Mouse (Mus musculus): ENCODE measurements around the gene Ppfia1. TPM values are rescaled to one million over a fixed set of nuclear protein-coding genes. Genes with fewer than 3 reads are reported as not detected.

The Ppfia1 gene
- polyA plus RNA-seq, 1 experiment from 2014 or later = 32.1 TPM

DNA sequence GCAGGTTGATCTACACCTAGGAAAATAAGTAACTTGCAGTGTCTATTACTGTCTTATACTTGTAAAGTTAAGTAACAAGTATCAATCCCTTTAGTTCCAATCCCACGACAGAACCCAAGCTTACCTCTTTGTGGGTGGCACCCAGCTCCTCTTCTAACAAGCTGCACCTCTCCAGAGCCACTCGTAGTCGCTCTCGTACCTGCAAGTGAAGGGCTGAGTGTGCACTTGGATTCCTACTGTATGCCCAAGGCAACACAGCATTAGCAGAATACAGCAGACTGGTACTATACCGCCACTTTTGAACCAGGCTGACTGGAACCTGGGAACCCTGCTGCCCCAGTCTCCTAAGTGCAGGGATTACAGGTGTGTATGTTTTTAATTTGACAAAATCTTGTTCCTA is 33.7 kb downstream of the Ppfia1 start:
- ATAC-seq = no peak
- Histone ChIP-seq H3K27me3 (no peaks in the 10 kb centered on the region), H3K36me3 (peaks cover 49% of the 10 kb centered on the region), H3K4me2 (replicated peaks) (no peak overlapping the region), H3K9ac (replicated peaks) (no peak overlapping the region), H3K4me3 (replicated peaks) (no peak overlapping the region), H3K27ac (no peak overlapping the region), H3K9me3 (no peaks in the 10 kb centered on the region), H3K4me1 (replicated peaks) (no peaks in the 10 kb centered on the region)
- WGBS = 97% methylated on average over 5 of the region's 5 CpGs

DNA sequence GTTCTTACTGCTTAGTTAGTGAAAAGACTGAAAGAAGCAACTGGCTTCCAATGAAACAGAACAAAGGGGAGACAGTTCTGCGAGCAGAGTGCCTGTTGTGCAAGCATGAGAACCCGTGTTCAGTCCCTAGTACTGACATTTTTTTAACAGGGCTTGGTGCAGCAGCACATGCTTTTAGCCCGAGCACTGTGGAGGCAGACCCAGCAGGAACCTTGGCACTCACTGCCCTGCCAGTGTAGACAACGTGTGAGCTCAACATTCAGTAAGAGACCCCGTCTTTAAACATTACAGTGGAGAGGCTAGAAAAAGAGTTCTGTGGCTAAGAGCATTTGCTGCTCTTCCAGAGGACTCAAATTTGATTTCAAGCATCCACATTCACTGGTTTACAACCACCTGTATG is 36.8 kb downstream of the Ppfia1 start:
- Histone ChIP-seq H3K9ac (replicated peaks) (no peak overlapping the region), H3K4me1 (replicated peaks) (no peaks in the 10 kb centered on the region), H3K27ac (no peak overlapping the region), H3K27me3 (no peaks in the 10 kb centered on the region), H3K9me3 (no peaks in the 10 kb centered on the region), H3K4me3 (replicated peaks) (no peak overlapping the region), H3K4me2 (replicated peaks) (no peak overlapping the region), H3K36me3 (peaks cover 80% of the 10 kb centered on the region)
- 84% methylated on average over 5 of the region's 5 CpGs for WGBS
- no peak for ATAC-seq

DNA sequence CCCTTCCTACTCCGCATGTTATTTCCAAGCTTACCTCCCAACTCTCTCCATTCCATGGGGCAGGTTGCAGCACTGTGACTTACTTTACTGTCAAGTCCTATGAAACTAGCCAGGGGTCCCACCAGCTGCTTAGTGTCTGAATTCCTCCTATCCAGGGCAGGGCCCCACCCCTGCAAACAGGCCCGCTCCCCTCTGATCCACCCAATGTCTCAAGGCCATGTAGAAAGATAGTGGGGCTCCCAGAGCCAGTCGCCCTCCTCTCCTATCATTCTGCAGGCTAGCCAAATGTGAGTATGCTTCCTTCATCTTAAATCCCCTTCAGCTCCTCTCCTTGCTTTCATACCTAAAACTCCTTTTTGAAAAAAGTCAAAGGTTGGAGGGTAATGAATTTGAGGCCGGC is 44.4 kb downstream of the Ppfia1 start:
- no peaks in the 10 kb centered on the region for H3K4me1 ChIP-seq (replicated peaks)
- ATAC-seq = no peak
- WGBS = 94% methylated on average over 4 of the region's 4 CpGs
- no peak overlapping the region for H3K27ac ChIP-seq
- no peaks in the 10 kb centered on the region for H3K9me3 ChIP-seq
- H3K4me2 ChIP-seq (replicated peaks) = no peak overlapping the region
- H3K27me3 ChIP-seq = no peaks in the 10 kb centered on the region
- H3K9ac ChIP-seq (replicated peaks) = no peak overlapping the region
- peaks cover 96% of the 10 kb centered on the region for H3K36me3 ChIP-seq
- H3K4me3 ChIP-seq (replicated peaks) = no peak overlapping the region

DNA sequence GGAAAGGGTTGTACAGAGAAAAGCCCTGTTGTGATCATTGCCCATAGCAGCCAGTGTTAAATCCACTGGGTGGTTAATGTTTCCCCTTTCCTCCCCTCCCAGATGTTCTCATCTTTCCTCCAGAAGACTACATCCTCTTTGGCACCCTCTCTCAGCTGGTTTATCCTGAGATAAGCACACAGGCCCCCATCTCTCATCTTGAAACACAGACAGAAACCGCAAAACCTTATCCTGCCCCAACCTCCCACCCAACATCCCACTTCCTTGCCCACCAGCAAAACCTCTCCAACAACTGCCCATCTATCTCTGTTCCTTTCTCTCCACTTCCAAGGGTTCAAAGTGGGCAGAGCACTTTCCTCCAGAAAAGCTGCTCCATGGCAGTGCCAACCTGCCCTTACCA is 46.7 kb downstream of the Ppfia1 start:
- no peak overlapping the region for H3K4me3 ChIP-seq (replicated peaks)
- no peak overlapping the region for H3K4me2 ChIP-seq (replicated peaks)
- no peak for ATAC-seq
- H3K9ac ChIP-seq (replicated peaks) = no peak overlapping the region
- no peaks in the 10 kb centered on the region for H3K9me3 ChIP-seq
- no peaks in the 10 kb centered on the region for H3K27me3 ChIP-seq
- H3K27ac ChIP-seq = no peak overlapping the region
- no peaks in the 10 kb centered on the region for H3K4me1 ChIP-seq (replicated peaks)
- 97% methylated on average over 1 of the region's 1 CpGs for WGBS
- peaks cover 96% of the 10 kb centered on the region for H3K36me3 ChIP-seq

DNA sequence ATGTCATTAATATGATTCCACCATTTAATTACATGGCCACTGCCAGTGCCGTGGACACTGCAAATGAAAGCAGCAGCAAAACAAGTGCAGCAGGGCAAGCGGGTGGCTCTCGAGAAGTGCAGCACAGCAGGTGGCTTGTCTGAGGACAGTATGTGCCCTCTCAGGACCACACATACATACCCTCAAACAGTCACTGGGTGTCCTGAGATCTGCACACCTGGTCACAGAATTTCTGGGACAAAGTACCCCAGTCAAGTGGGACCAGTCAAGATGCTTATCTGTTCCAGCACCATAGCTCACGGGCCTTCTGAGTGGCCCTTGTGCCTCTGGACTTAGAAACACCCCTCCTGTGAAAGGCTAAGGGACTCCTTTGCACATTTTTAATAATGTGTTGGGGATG is 49.6 kb downstream of the Ppfia1 start:
- WGBS = 81% methylated on average over 4 of the region's 4 CpGs
- H3K4me3 ChIP-seq (replicated peaks) = no peak overlapping the region
- no peak overlapping the region for H3K4me2 ChIP-seq (replicated peaks)
- no peaks in the 10 kb centered on the region for H3K27me3 ChIP-seq
- H3K4me1 ChIP-seq (replicated peaks) = no peaks in the 10 kb centered on the region
- no peak overlapping the region for H3K9ac ChIP-seq (replicated peaks)
- no peaks in the 10 kb centered on the region for H3K9me3 ChIP-seq
- peaks cover 97% of the 10 kb centered on the region for H3K36me3 ChIP-seq
- ATAC-seq = no peak
- H3K27ac ChIP-seq = no peak overlapping the region

DNA sequence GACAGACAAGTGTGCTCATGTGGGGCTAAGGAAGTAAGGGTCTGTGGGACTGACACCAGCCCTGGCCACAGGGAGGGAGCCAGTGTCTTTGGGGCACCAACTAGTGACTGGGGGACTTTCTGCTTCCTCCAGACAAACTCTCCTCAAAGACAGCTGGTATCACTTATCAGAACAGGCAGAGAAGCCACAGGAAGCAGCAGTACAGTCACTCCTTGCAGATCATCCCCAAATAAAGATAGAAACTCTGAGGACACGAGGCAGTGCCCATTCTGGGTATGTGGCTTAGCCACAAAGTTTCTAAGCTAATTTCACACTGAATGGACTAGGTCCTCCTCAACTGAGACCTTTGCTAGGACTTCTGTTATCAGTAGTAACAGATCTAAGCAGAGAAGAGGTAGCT is 60.6 kb downstream of the Ppfia1 start:
- Histone ChIP-seq H3K4me1 (replicated peaks) (no peaks in the 10 kb centered on the region), H3K4me3 (replicated peaks) (no peak overlapping the region), H3K27me3 (no peaks in the 10 kb centered on the region), H3K9me3 (no peaks in the 10 kb centered on the region), H3K4me2 (replicated peaks) (no peak overlapping the region), H3K9ac (replicated peaks) (no peak overlapping the region), H3K36me3 (peaks cover 96% of the 10 kb centered on the region), H3K27ac (no peak overlapping the region)
- no peak for ATAC-seq
- 76% methylated on average over 1 of the region's 1 CpGs for WGBS

DNA sequence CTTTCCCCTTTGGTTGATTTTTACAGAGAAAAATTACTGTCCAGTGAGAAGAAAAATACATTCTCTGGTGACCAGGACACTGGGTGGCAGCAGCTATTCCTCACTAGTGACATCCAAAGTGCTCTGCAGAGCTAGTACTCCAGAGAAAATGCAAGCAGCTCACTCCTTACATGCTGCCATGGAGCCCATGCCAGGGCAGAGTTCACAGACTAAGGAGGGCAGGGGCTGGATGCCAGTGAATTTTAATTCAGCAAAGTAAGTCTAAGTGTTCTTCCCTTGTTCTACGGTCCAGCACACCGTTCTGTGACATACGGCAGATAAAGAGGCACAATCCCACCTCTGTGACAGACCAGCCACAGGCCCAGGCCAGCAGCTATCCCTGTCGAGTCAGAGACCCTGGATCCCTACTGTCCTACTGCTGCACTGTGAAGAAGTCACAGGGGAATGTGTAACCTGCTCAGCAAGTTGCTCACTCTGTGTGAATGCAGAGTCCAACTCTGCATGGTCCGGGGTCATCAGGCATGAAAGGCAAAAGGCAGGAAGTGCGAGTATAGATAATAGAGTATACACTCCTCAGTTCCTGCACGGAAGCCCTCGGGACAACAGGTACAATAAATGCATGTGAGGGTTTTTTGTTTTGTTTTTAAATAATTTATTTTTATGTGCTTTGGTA is 63.2 kb downstream of the Ppfia1 start:
- ATAC-seq = no peak

DNA sequence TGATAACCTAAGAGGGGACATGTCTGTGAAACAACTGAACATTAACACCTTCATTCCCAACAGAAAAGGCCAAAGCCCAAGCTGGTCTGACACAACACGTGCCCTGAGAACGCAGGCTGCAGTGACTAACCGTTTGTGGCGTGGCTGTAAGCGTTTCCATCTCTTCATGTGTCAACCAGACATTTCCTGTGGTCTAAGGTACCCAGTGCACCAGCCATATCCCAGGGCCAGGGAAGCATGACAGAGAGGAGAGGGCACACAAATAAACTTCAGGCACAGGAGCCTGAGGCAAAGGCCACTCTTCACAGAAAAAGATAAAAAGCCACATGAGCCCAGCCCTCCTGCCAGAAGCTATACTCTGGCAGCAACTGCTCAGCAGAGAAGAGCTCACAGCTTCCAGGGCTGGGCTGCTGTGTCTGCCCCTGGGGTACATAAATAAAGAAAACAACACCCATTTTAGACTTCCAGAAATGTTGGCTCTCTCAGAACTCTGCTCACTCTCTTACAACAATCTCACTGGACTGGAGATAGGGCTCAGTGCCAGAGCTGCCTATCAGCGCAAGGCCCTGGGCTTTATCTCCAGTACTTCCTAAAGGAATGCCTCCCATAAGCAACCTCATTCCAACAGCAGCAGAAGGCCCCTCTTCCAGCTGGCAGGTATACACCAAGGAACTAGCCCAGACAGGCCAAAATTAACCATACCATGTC is 64.3 kb downstream of the Ppfia1 start:
- Histone ChIP-seq H3K4me1 (replicated peaks) (no peaks in the 10 kb centered on the region), H3K9me3 (no peaks in the 10 kb centered on the region), H3K36me3 (peaks cover 95% of the 10 kb centered on the region), H3K4me3 (replicated peaks) (no peak overlapping the region), H3K4me2 (replicated peaks) (no peak overlapping the region), H3K27ac (no peak overlapping the region), H3K9ac (replicated peaks) (no peak overlapping the region), H3K27me3 (no peaks in the 10 kb centered on the region)
- no peak for ATAC-seq
- 94% methylated on average over 6 of the region's 6 CpGs for WGBS

More for the DNA sequence above, 63.2 kb downstream of the Ppfia1 start:
- 89% methylated on average over 8 of the region's 8 CpGs for WGBS
- Histone ChIP-seq H3K27ac (no peak overlapping the region), H3K9me3 (no peaks in the 10 kb centered on the region), H3K27me3 (no peaks in the 10 kb centered on the region), H3K4me1 (replicated peaks) (no peaks in the 10 kb centered on the region), H3K4me2 (replicated peaks) (no peak overlapping the region), H3K9ac (replicated peaks) (no peak overlapping the region), H3K4me3 (replicated peaks) (no peak overlapping the region), H3K36me3 (peaks cover 94% of the 10 kb centered on the region)

DNA sequence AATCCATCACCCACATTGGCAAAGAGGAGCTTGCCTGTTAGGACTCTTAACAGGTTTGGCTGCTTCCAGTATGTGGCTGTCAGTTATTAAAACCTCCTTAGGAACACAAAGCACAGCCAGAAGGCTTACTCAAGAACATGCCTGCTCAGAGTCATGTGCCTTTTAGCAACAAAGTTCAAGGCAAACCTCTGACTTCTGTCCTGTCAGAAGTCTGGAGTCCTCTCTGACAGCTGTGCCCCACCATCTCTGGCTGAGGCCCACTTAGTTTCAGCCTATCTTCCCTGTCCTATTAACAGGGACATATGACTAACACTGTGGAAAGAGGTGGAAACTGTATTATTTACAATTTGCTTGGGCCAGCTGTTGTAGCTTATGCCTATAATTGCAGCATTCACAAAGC is 73.2 kb downstream of the Ppfia1 start:
- H3K27ac ChIP-seq = no peak overlapping the region
- H3K4me1 ChIP-seq (replicated peaks) = no peaks in the 10 kb centered on the region
- H3K9me3 ChIP-seq = no peaks in the 10 kb centered on the region
- no peaks in the 10 kb centered on the region for H3K27me3 ChIP-seq
- H3K9ac ChIP-seq (replicated peaks) = no peak overlapping the region
- H3K36me3 ChIP-seq = peaks cover 93% of the 10 kb centered on the region
- no peak overlapping the region for H3K4me3 ChIP-seq (replicated peaks)
- H3K4me2 ChIP-seq (replicated peaks) = no peak overlapping the region
- no peak for ATAC-seq

DNA sequence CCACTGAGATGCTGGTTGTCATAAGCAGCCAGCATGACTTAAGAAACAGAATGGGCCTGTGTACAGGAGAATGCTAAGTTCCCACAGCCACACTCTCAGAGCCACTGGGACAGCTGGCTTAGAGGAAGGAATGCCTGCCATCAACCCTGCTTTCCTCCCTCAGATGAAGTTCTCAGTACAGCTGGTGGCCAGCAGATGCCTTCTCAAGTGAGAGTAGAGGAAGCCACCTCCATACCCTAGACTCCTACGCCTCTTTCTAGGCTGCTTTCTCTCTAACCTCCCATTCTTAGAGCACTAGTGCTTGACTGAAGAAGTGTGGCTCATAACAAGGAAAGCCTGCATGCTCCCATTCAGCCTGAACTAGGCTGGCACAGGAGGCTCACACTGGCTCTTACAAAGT is 74.0 kb downstream of the Ppfia1 start:
- no peak overlapping the region for H3K4me2 ChIP-seq (replicated peaks)
- H3K27me3 ChIP-seq = no peaks in the 10 kb centered on the region
- H3K36me3 ChIP-seq = peaks cover 85% of the 10 kb centered on the region
- H3K27ac ChIP-seq = no peak overlapping the region
- no peak overlapping the region for H3K9ac ChIP-seq (replicated peaks)
- H3K4me3 ChIP-seq (replicated peaks) = no peak overlapping the region
- no peaks in the 10 kb centered on the region for H3K9me3 ChIP-seq
- H3K4me1 ChIP-seq (replicated peaks) = no peaks in the 10 kb centered on the region
- no peak for ATAC-seq
- 100% methylated on average over 1 of the region's 1 CpGs for WGBS

DNA sequence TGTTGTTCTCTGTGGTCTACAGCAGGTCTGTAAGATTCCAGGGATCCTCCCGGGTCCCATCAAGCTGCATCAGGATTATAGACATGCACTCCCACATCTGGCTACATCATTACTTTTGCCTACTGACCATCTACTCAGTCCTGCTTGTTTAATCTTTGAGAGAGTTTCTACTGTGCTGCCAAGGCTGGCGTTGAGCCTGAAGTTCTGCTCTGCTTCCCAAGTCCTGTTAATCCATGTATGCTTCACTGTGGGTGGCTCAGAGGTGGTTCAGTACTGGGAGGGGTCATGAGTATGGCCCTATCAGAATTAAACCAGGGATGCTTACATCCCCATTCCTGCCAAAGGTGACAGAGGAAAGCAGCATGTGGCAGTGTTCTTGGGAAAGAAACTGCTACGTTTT is 77.8 kb downstream of the Ppfia1 start:
- Histone ChIP-seq H3K4me1 (replicated peaks) (0 out of 2 replicates have a peak, but pooled peaks cover 3% of the 10 kb centered on the region), H3K4me3 (replicated peaks) (no peak overlapping the region), H3K27ac (no peak overlapping the region), H3K36me3 (peaks cover 47% of the 10 kb centered on the region), H3K27me3 (no peaks in the 10 kb centered on the region), H3K9me3 (no peaks in the 10 kb centered on the region), H3K9ac (replicated peaks) (no peak overlapping the region), H3K4me2 (replicated peaks) (no peak overlapping the region)
- 87% methylated on average over 3 of the region's 3 CpGs for WGBS
- no peak for ATAC-seq

DNA sequence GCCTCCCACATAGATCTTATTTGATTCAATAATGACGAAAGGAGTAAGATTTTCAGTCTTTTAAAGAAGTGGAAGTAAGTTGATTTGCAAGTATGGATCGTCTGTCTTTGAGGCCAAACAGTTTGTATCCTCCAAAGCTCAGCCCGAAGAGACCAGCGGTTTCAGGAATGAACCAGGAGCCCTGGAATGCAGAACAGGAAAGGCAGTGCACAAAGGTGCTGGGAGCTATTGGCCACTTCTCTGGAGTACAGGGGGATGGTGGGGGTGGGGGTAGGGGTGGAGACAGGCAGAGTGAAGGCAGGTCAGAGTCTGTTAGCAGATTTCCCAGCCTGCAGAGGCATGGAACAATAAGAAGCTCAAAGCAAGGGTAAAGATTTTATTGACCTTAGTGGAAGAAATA is 80.0 kb downstream of the Ppfia1 start:
- H3K4me2 ChIP-seq (replicated peaks) = no peak overlapping the region
- WGBS = 76% methylated on average over 4 of the region's 4 CpGs

DNA sequence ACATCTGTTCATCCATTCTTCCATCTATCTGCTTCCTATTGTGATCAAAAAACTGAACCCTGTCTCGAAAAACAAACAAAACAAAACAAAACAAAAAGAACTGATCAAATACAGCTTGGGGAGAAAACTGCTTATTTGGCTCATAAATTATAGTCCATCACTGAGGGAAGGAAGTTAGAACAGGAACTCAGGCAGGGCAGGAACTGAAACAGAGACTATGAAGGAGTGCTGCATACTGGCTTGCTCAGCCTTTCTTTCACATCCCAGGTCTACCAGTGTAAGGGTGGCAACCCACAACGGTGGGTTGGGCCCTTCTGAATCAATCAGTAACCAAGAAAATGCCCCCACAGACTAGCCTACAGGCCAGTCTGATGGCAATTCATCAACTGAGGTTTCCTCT is 82.4 kb downstream of the Ppfia1 start:
- no peak for ATAC-seq
- peak overlapping the region; percentile 97 for H3K4me3 ChIP-seq (replicated peaks)
- 84% methylated on average over 2 of the region's 2 CpGs for WGBS

More for the DNA sequence above, 80.0 kb downstream of the Ppfia1 start:
- Histone ChIP-seq H3K4me3 (replicated peaks) (no peak overlapping the region), H3K27me3 (no peaks in the 10 kb centered on the region), H3K4me1 (replicated peaks) (peaks cover 17% of the 10 kb centered on the region), H3K9me3 (no peaks in the 10 kb centered on the region), H3K27ac (no peak overlapping the region), H3K9ac (replicated peaks) (no peak overlapping the region), H3K36me3 (peaks cover 25% of the 10 kb centered on the region)
- no peak for ATAC-seq

More for the DNA sequence above, 82.4 kb downstream of the Ppfia1 start:
- Histone ChIP-seq H3K4me2 (replicated peaks) (peak overlapping the region; percentile 98), H3K36me3 (peaks cover 7% of the 10 kb centered on the region), H3K9ac (replicated peaks) (peak overlapping the region; percentile 98), H3K27me3 (no peaks in the 10 kb centered on the region), H3K4me1 (replicated peaks) (peaks cover 22% of the 10 kb centered on the region), H3K9me3 (no peaks in the 10 kb centered on the region), H3K27ac (peak overlapping the region; percentile 83)
